Mouse (Mus musculus) forebrain, embryonic 16.5 days (tissue): ENCODE data around the gene Mapk1ip1l. TPM values are rescaled to one million over a fixed set of nuclear protein-coding genes. Genes with fewer than 3 reads are reported as not detected.
A peak's percentile ranks its signal among the peaks of the same experiment; 100 is the strongest.

ENCODE experiments used
- ATAC-seq: fragments of 200-750 bp; cut with Nextera tagmentation; 2 replicates; pipeline ENCODE4 v1.8.0; 2017; ENCODE audit warnings: mild to moderate bottlenecking, moderate library complexity
- H3K27ac ChIP-seq: fragments of 300-500 bp; sonication (generic); 2 replicates; pipeline ENCODE4 v1.5.1; 2014; ENCODE audit warnings: low read length, control low read depth
- H3K27me3 ChIP-seq: fragments of 300-500 bp; sonication (generic); replicated peaks from 2 replicates; pipeline ENCODE4 v1.6.1; 2014; ENCODE audit warnings: low read length; ENCODE audit not compliant: control insufficient read depth, insufficient read depth
- H3K36me3 ChIP-seq: fragments of 300-500 bp; sonication (generic); 2 replicates; pipeline ENCODE4 v1.6.1; 2014; ENCODE audit not compliant: control insufficient read depth, insufficient read depth
- H3K4me1 ChIP-seq: fragments of 300-500 bp; sonication (generic); replicated peaks from 2 replicates; pipeline ENCODE4 v1.6.1; 2014; ENCODE audit warnings: low read length; ENCODE audit not compliant: control insufficient read depth, insufficient read depth
- H3K4me2 ChIP-seq: fragments of 300-500 bp; sonication (generic); 2 replicates; pipeline ENCODE4 v1.6.1; 2014; ENCODE audit warnings: mild to moderate bottlenecking, low read length, control low read depth
- H3K4me3 ChIP-seq: fragments of 300-500 bp; sonication (generic); replicated peaks from 2 replicates; pipeline ENCODE4 v1.5.1; 2014; ENCODE audit warnings: mild to moderate bottlenecking, low read length, control low read depth
- H3K9ac ChIP-seq: fragments of 300-500 bp; sonication (generic); replicated peaks from 2 replicates; pipeline ENCODE4 v1.6.1; 2014; ENCODE audit warnings: low read depth, low read length, control low read depth
- H3K9me3 ChIP-seq: fragments of 300-500 bp; sonication (generic); 2 replicates; pipeline ENCODE4 v1.6.1; 2016; ENCODE audit warnings: low read length; ENCODE audit not compliant: control insufficient read depth
- WGBS: fragments of 180-500 bp; shearing (Covaris S2); extraction: QIAGEN DNeasy Blood & Tissue Kit; methylation state at CpG from one replicate; pipeline ENCODE4 v1.1.7; 2014; 5-methylcytosine and 5-hydroxymethylcytosine counted together
- polyA plus RNA-seq: library from polyadenylated mRNA; unstranded; fragments of >200 nt; fragmentation: Nextera tagmentation; extraction: Ambion mirVana; gene quantifications from 2 replicates; pipeline ENCODE4 v1.2.1, GENCODE M21; 2015

The Mapk1ip1l gene
- polyA plus RNA-seq = 59.8 and 62.1 TPM in 2 replicates

DNA sequence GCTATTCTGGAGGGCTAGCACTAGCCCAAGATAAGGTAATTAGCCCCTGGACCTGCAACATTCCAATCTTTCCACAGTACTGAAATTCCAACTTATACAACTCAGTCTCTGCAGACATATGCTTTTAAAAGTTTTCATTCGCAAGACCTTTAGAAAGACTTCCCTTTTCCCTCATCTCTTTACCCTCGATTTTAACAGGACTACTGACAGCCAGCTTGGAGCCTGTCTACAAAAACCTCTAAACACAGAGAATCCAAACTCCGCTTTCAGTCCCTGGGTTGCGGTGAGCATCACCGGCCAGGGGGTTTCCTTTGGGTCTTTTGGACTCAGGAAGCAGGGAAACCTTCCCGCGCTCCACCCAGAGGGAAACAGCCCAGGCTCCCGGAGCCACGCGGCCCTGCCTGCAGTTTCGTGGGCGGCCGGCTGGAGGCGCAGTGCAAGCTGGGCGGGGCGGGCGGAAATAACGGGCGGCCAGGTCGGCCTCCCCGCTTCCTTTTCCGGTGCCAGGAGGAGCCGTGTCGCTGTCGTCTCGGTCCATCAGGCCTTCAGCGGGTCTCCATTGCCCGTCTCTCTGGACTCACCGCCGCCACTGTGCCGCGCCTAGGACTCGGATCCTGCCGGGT is at the start of gene Mapk1ip1l:
Mapk1ip1l (plus strand) TSS at position 482 of the 623 bp plus-strand sequence.
- peak within 1 kb of the TSS; percentile 90 for H3K27ac ChIP-seq
- WGBS = under 1% methylated on average over 34 of the region's 34 CpGs
- H3K4me3 ChIP-seq = peak within 1 kb of the TSS; percentile 72
- H3K27me3 ChIP-seq = no peaks in the 10 kb centered on the region
- H3K36me3 ChIP-seq = no peaks in the 10 kb centered on the region
- H3K4me2 ChIP-seq = peak within 1 kb of the TSS; percentile 86
- peak; percentile 90 for ATAC-seq
- H3K4me1 ChIP-seq = peaks cover 16% of the 10 kb centered on the region
- peak within 1 kb of the TSS; percentile 77 for H3K9ac ChIP-seq
- H3K9me3 ChIP-seq = no peaks in the 10 kb centered on the region

DNA sequence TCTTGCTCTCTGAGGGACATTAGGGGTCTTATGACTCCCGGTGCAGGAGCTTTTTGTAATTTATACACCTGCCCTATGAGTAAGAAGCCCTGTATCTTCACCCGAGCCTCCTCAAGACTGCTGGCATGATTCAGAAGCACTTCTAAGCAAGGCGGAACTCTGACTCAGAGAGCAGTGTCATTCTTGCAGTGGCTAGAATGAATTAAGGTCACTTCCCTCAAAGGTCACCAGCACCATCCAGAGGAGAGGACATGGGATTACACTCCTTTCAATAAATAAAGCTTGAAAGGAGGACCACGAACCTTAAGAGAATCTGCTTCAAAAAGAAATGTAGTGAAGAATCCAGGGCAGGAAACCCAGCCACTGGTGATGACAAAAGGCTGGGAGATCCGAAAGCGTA is 48.2 kb upstream of the Mapk1ip1l start:
- no peak for ATAC-seq
- Histone ChIP-seq H3K4me2 (no peak overlapping the region), H3K9me3 (no peaks in the 10 kb centered on the region), H3K9ac (no peak overlapping the region), H3K27ac (no peak overlapping the region), H3K36me3 (0 out of 2 replicates have a peak, but pooled peaks cover 6% of the 10 kb centered on the region), H3K4me3 (no peak overlapping the region), H3K27me3 (no peaks in the 10 kb centered on the region), H3K4me1 (no peaks in the 10 kb centered on the region)
- 89% methylated on average over 6 of the region's 6 CpGs for WGBS

DNA sequence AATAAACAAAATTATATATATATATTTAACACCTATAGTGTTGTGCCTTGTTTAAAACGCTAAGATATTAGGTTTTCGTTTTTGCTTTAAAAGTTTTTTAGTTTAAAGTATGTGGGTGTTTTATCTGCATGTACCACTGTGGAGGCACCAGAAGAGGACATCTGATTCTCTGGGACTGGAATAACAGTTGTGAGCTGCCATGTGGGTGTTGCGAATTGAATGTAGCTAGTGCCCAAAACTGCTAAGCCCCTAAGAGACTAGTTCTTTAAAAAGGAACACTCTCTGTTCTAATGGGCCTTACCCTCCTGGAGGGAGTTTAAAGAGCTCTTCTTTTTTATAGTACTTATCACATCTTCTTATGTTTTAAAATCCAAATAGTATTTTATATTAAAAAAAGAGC is 33.2 kb upstream of the Mapk1ip1l start:
- H3K36me3 ChIP-seq = peaks cover 11% of the 10 kb centered on the region
- ATAC-seq = no peak
- no peaks in the 10 kb centered on the region for H3K9me3 ChIP-seq
- H3K27me3 ChIP-seq = no peaks in the 10 kb centered on the region
- H3K4me2 ChIP-seq = no peak overlapping the region
- WGBS = 95% methylated on average over 3 of the region's 3 CpGs
- no peak overlapping the region for H3K27ac ChIP-seq
- no peak overlapping the region for H3K4me3 ChIP-seq
- no peaks in the 10 kb centered on the region for H3K4me1 ChIP-seq
- no peak overlapping the region for H3K9ac ChIP-seq

DNA sequence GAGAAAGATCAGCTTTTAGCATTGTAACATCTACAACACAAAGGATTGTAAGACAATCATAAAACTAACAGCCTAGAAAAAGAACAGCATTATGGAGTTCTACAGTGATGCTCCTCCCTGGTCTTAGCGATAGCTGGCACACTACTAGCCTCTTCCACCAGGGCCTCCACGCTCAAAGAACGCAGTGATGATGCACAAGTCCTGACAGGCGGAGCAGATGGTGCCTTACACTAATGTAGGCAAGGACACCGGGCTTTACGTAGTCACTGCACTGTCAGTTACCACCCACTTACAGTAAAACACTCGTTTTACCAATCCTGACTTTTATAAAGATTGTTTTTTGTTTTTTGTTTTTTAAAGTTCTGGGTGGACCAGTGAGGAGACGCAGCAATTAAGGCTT is 32.2 kb upstream of the Mapk1ip1l start:
- Histone ChIP-seq H3K9ac (no peak overlapping the region), H3K4me2 (no peak overlapping the region), H3K4me3 (no peak overlapping the region), H3K36me3 (peaks cover 12% of the 10 kb centered on the region), H3K27me3 (no peaks in the 10 kb centered on the region), H3K4me1 (no peaks in the 10 kb centered on the region), H3K27ac (no peak overlapping the region), H3K9me3 (no peaks in the 10 kb centered on the region)
- ATAC-seq = no peak
- 89% methylated on average over 8 of the region's 8 CpGs for WGBS

DNA sequence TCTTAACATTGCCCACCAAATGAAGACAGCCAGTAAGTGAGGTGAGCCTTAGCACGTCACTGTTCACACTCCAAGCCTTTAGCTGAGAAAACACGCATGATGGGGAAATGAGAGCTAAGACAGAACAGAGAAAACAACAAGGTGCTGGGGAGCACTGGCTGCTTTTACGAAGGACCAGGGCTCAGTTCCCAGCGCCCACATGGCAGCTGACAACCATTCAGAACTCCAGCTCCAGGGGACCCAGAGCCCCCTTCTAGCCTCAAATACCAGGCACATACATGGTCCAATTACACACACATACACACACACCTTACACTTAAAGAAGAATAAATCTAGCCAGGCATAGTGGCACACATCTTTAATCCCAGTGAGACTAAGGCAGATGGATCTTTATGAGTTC is 29.0 kb upstream of the Mapk1ip1l start:
- no peak overlapping the region for H3K9ac ChIP-seq
- H3K27ac ChIP-seq = no peak overlapping the region
- no peak for ATAC-seq
- 97% methylated on average over 4 of the region's 4 CpGs for WGBS
- no peaks in the 10 kb centered on the region for H3K9me3 ChIP-seq
- H3K4me2 ChIP-seq = no peak overlapping the region
- H3K27me3 ChIP-seq = no peaks in the 10 kb centered on the region
- no peaks in the 10 kb centered on the region for H3K4me1 ChIP-seq
- peaks cover 10% of the 10 kb centered on the region; the same call in 1 of the 2 replicates for H3K36me3 ChIP-seq
- H3K4me3 ChIP-seq = no peak overlapping the region

DNA sequence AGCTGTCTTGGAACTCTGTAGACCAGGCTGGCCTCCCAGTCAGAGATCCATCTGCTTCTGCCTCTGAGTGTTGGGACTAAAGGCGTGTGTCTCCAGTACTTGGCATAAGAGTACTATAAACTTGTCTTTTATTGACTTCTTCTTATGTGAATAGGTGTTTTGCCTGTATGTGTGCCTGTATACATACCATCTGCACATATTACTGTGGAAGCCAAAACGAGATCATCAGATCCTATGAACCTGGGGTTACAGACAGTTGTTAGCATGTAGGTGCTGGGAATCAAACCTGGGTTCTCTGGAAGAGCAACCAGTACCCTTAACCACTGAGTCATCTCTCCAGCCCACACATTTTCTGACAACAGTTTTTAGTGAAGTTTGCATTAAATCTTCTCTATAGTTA is 28.4 kb upstream of the Mapk1ip1l start:
- Histone ChIP-seq H3K9ac (no peak overlapping the region), H3K4me2 (no peak overlapping the region), H3K36me3 (peaks cover 10% of the 10 kb centered on the region; the same call in 1 of the 2 replicates), H3K9me3 (no peaks in the 10 kb centered on the region), H3K4me3 (no peak overlapping the region), H3K27ac (no peak overlapping the region), H3K4me1 (no peaks in the 10 kb centered on the region), H3K27me3 (no peaks in the 10 kb centered on the region)
- WGBS = 94% methylated on average over 2 of the region's 2 CpGs
- no peak for ATAC-seq

DNA sequence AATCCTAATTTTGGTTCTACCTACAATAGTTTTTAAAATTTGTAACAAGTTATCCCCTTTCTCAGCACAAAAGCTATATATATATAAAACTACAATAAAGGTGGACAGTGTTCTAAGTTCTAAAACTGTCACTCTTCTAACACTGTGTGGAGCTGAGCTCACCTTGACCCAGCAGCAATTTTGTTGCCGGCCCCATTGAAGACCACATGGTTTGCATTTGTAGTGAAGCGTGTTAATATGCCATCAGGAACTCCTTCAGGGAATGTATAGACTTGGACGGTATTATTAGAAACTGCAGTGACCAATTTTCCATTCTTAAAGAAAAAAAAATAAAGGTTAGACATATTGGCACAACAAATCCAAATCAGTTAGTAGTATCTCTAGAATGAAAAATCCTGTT is 24.3 kb upstream of the Mapk1ip1l start:
- WGBS = 74% methylated on average over 3 of the region's 3 CpGs

DNA sequence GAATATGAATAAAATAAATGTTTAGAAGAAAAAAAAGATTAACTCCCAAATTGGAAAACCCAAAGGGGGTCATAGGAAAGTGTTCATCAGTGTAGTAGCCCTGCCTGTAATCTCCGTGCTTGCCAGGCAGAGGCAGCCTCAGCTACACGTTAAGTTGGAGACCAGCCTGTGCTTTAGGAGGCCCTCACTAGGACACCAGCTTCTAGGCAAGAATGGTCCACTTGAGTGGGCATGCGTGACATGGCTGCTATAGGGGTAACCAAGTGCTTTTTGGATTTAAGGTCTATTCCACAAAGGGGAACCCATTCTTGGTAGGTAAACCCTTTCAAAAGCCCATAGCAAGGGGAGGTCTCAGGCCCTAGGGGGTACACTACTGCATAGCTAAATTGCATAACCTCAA is 22.6 kb upstream of the Mapk1ip1l start:
- peak overlapping the region; percentile 72 for H3K4me3 ChIP-seq
- no peak overlapping the region for H3K9ac ChIP-seq
- ATAC-seq = no peak
- H3K4me2 ChIP-seq = peak overlapping the region; percentile 81
- H3K27ac ChIP-seq = no peak overlapping the region
- no peaks in the 10 kb centered on the region for H3K9me3 ChIP-seq
- WGBS = 20% methylated on average over 3 of the region's 3 CpGs
- no peaks in the 10 kb centered on the region for H3K27me3 ChIP-seq
- H3K4me1 ChIP-seq = peaks cover 10% of the 10 kb centered on the region
- no peaks in the 10 kb centered on the region for H3K36me3 ChIP-seq

More for the DNA sequence above, 24.3 kb upstream of the Mapk1ip1l start:
- no peak for ATAC-seq
- H3K4me1 ChIP-seq = peaks cover 10% of the 10 kb centered on the region
- no peak overlapping the region for H3K4me2 ChIP-seq
- no peaks in the 10 kb centered on the region for H3K27me3 ChIP-seq
- no peak overlapping the region for H3K4me3 ChIP-seq
- no peak overlapping the region for H3K27ac ChIP-seq
- H3K9ac ChIP-seq = no peak overlapping the region
- H3K9me3 ChIP-seq = no peaks in the 10 kb centered on the region
- 0 out of 2 replicates have a peak, but pooled peaks cover 6% of the 10 kb centered on the region for H3K36me3 ChIP-seq

DNA sequence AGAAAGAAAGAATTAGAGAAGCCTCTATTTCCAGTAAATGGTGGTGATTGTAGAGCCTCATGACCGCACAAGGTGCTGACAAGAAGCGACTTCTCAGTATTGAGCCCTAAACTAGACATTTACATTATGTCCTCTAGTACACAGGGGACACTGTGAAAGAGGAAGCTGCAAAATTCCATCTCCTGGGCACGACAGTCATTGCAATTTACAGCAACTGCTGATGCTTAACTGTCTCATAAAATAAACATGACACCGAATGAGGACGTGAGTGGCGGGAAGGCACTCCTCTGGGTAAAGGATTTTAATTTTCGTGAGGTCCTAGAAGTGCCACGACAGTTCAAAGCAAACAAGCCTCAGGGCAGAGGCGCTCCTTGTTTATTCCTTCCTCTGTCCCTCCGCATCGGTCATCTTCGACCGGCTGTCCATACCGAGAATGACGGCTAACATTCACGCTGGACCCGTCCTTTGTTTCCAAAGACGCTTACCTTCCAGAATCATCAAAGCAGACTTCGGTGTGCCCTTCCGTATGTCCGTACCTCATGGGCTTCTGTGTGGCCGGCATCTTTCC is 21.9 kb upstream of the Mapk1ip1l start:
- H3K27ac ChIP-seq = peak overlapping the region; percentile 80
- H3K4me2 ChIP-seq = peak overlapping the region; percentile 81
- H3K36me3 ChIP-seq = no peaks in the 10 kb centered on the region
- peak overlapping the region; percentile 72 for H3K4me3 ChIP-seq
- H3K27me3 ChIP-seq = no peaks in the 10 kb centered on the region
- 2% methylated on average over 22 of the region's 22 CpGs for WGBS
- peaks cover 10% of the 10 kb centered on the region for H3K4me1 ChIP-seq
- H3K9ac ChIP-seq = peak overlapping the region; percentile 88
- ATAC-seq = peak; percentile 13; the same call in 1 of the 2 replicates
- H3K9me3 ChIP-seq = no peaks in the 10 kb centered on the region
